Mouse (Mus musculus): Measurements from ENCODE around the gene Amhr2.

The Amhr2 gene

DNA sequence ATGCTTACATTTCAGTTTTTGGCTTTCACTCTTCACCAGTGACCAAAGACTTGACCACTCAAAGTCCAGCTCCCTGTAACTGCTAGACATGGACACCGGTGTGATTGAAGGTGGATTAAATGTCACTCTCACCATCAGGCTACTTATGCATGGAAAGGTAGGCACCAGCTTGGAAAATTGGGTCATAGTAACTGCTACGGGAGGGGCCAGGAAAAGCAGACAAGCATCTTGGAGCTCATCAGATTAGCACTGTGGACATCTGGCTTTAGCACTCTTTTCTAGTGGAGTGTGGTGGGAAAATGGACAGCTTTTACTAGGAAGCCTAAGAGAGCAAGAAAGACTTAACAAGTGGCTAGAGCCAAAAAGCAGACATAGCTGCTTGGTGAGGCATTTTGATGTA is 28.1 kb downstream of the Amhr2 start:
- DNase-seq = no peak

DNA sequence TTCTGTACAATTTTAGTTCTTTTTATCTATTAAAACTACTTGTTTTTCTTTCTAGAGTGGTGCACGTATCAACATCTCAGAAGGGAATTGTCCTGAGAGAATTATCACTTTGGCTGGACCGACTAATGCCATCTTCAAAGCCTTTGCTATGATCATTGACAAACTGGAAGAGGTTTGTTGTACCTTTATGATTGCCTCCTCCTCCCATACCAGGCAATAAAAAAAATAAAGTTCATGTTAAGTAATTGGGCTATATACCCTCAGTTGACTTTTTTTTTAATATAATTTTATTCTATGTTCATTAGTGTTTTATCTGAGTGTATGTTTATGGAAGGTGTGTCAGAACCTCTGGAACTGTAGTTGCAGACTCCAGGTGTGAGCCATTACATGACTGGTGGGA is 29.4 kb downstream of the Amhr2 start:
- no peak for DNase-seq

DNA sequence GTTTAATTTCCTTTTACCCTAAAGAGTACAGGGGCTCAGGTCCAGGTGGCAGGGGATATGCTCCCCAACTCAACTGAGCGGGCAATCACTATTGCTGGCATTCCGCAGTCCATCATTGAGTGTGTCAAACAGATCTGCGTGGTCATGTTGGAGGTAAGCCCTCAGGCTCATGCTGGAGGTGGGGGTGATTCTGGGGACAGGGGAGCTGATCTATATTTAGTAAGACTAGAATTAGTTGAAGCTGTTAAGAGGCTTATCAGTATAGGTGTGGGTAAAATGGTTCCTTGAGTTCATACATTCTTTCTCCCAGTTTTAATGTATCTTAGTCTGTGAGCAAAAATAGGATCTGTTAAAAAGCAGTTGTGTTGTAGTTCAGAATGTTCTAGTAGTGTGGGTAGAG is 38.0 kb downstream of the Amhr2 start:
- DNase-seq = no peak

DNA sequence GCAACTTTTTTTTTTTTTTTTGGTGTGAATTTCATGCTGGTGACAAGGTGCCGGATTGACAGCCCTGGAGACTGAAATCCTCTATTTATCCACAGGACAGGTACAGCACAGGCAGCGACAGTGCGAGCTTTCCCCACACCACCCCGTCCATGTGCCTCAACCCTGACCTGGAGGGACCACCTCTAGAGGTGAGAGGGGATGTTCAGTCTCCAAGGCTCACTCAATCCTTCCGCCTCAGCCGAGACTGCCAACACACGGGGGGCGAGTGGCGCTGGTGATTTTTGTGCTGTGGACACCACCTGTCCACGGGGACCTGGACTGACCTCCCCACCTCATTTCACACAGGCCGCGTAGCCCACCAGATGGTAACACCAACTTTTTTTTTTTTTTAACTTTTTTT is 40.7 kb downstream of the Amhr2 start:
- no peak for DNase-seq

DNA sequence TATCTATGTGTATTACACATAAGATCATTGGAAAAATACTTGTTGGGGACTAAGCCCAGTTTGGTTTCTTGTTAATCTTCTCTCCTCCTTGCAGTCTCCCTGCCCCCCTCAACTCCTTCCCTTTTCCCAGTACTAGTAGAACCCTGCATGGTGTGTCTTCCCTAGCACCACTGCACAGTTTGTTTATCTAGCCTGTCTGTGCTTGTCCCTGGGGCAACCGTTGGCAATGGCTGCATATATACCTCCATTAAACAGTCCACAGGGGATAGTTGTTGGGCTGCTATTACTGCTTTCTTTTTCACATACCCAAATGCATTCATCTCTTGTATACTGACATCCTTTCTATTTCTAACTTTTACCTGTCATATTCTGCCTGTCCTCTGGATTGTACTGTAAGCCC is 42.5 kb downstream of the Amhr2 start:
- no peak for DNase-seq

DNA sequence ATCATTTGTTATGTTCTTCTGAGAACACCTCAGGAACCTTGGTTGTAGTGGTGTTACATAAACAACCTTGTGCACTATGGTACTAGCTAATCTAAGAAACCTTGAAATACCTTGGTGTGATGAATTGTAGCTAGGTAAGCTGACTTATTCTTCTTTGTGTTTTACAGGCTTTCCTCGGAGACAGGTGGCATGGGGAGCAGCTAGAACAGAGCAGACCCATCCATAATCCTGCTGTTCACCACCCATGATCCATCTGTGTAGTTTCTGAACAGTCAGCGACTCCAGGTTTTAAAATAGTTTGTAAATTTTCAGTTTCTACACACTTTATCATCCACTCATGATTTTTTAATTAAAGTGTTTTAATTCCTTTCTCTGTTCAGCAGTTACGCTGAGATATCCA is 53.2 kb downstream of the Amhr2 start:
- DNase-seq = no peak

DNA sequence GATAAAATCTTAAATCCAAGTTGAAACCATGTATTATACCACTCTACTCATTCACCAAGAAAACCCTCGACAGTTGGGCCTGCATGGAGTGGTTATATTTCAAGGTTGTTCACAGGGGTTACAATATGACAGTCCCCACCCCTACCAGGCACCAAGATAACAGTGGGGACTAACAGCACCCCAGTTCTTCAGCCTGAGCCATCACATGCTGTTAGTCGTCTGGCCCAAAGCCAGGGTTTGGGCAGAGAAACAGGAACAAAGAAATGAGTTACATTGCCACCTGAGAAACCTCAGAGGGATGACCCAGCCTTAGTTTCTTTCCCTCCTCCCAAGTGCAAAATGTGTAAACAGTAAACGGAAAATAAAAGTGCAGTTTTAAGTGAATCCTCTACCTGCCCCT is 54.2 kb downstream of the Amhr2 start:
- DNase-seq = no peak

DNA sequence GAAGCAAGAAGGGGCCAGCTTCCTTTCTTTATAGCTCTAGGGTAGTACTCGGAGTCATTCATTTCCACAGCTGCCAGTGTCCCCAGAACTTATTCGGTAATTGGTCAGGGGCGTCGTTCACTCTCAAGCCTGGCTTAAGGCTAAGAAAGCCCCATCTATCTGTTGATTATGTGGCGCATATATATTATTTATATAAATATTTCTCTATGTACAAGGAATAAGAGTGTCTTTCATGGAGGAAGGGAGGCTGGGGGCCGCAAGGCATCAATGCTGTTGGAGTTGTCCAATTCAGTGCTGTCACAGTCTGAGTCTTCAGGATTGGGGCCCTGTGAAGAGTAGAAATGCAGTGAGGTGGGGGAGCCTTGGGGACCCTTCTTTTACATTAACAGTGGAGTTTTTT is 54.7 kb downstream of the Amhr2 start:
- DNase-seq = no peak

DNA sequence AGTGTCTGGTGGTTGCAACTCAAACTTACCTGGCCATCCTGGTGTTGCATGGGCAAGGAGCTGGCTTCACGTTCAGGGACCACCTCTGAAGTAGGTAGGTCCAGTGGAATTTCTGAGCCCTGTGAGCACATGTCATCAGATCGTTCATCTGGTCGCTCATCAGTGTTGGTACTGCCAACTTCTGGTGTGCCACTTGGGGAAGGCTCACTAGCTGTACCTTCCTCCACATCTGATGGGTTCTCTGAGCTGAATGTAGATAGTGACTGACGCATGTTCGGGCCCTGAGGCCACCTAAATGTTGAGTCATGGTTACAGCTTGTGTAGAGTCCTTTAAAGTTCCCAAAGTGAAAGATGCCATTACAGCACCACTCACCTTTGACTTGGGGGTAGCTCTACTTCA is 55.3 kb downstream of the Amhr2 start:
- no peak for DNase-seq

DNA sequence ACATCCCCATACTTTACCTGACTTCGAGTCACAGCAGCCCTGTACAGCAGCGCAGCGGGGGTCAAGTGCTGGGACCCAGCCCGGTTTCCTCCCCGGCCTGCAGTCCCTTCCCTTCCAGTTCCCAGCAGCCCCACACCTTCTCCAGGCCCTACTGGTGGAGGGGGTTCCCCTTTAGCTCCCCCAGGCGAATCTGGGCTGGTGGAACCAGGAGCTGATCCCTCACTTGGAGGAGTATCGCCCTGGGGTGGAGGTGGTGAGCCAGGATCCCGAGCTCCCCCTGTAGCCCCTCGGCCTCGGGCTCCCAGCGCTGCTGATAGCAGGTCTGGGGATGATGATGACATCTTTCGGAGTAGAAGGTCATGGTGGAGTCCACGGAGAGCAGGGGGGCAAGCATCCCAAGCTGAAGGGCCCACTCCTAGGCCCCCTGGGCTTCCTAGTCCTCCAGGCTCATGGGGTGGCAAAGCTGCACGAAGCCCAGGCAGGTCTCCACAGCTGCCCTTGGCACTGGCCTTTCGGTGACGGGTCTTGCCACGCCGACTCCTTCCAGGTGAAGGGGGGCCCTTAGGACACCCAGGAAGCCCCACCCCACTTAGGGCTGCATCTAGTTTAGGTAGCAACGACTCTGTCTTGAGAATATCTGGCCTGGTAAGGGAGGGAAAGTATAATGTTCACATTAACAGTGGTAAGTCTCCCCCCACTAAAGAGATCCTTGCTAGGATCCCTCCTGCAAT is 56.1 kb downstream of the Amhr2 start:
- DNase-seq = no peak

DNA sequence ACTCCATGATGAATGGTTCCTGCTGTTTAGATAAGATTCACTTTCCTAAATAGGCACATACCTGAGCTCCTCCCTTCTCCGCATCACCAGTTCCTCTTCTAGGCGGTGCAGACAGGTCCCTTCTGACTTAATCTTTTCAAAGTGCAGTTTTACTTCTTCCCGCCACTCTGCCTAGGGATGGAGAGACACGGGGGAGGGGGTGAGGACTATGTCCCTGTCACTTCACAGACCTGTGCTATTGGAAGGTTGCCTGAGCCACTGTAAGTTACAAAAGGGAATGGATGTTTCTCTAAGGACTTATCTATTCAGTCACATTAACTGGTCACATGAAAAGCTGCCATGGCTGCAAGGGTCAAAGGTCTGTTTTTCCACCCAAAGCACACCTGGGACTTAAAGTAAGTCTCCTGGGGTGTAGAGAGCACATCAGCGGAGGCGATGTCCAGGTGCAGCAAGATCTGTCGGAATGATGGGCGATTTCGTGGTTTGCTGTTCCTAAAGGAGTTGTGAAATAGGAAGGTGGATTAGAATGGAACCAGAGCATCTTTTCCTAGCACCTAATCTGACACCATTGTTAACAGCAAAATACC is 57.2 kb downstream of the Amhr2 start:
- no peak for DNase-seq

DNA sequence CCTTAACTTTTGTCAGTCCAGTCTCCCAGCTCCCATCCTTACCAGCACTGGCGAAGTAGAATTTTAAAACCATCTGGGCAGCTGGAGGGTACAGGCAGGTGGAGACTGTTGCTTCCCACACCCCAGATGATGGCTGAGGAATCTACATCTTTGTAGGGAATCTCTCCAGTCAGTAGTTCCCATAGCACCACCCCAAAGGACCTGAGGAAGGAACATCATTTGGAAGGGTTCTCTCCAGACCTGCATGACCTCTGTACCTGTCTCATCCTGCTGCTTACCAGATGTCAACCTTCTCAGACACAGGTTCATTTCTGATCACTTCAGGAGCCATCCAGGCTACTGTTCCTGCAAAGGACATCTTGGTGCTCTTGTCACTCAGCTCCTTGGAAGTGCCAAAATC is 58.3 kb downstream of the Amhr2 start, which contains the start of gene Gm10337:
TSS of gene Gm10337 (plus strand) at position 276 of the 400 bp plus-strand sequence.
- no peak for DNase-seq
